Mouse (Mus musculus): ENCODE results near the gene Matk. TPM values are rescaled to one million over a fixed set of nuclear protein-coding genes. Genes with fewer than 3 reads are reported as not detected.
A peak's percentile ranks its signal among the peaks of the same experiment; 100 is the strongest.

Gene Matk
- polyA plus RNA-seq, 1 experiment from 2014 or later, result 2.6 TPM

GRCm38 (mm10) chr10:81286586-81286985, 33.9 kb downstream of the Matk start:
- no peaks in the 10 kb centered on the region for H3K36me3 ChIP-seq (ENCODE audit: control insufficient read depth, insufficient read depth, low read length)
- peaks cover 32% of the 10 kb centered on the region for H3K27me3 ChIP-seq (ENCODE audit: control insufficient read depth, insufficient read depth, low read length)
- no peak overlapping the region for H3K9ac ChIP-seq (ENCODE audit: low read length)
- no peak for DNase-seq (ENCODE audit: low spot score)
- H3K4me1 ChIP-seq (replicated peaks; ENCODE audit: control insufficient read depth, insufficient read depth, low read length), result peaks cover 5% of the 10 kb centered on the region; the same call in 1 of the 2 replicates
- no peak overlapping the region for H3K27ac ChIP-seq (ENCODE audit: low read depth, low read length)
- H3K4me3 ChIP-seq (ENCODE audit: low read depth, low read length), result no peak overlapping the region
- H3K9me3 ChIP-seq (ENCODE audit: control insufficient read depth, low read length), result no peaks in the 10 kb centered on the region
- ATAC-seq (replicated peaks; ENCODE audit: low FRiP score), result no peak
- 49% methylated on average over 6 of the region's 6 CpGs for WGBS
- no peak overlapping the region; the same call in 1 of the 2 replicates for H3K4me2 ChIP-seq (ENCODE audit: low read depth, low read length, severe bottlenecking)

GRCm38 (mm10) chr10:81287513-81288157, 34.9 kb downstream of the Matk start:
- Histone ChIP-seq H3K36me3 (ENCODE audit: control insufficient read depth, insufficient read depth, low read length) (no peaks in the 10 kb centered on the region), H3K9me3 (ENCODE audit: control insufficient read depth, low read length) (no peaks in the 10 kb centered on the region), H3K9ac (ENCODE audit: low read length) (no peak overlapping the region), H3K4me2 (ENCODE audit: low read depth, low read length, severe bottlenecking) (no peak overlapping the region), H3K27ac (ENCODE audit: low read depth, low read length) (no peak overlapping the region), H3K27me3 (ENCODE audit: control insufficient read depth, insufficient read depth, low read length) (peaks cover 32% of the 10 kb centered on the region), H3K4me3 (ENCODE audit: low read depth, low read length) (no peak overlapping the region), H3K4me1 (replicated peaks; ENCODE audit: control insufficient read depth, insufficient read depth, low read length) (peaks cover 5% of the 10 kb centered on the region; the same call in 1 of the 2 replicates)
- ATAC-seq (replicated peaks; ENCODE audit: low FRiP score) (no peak), DNase-seq (ENCODE audit: low spot score) (peak; percentile 79)
- WGBS, result 60% methylated on average over 8 of the region's 8 CpGs

- no peaks in the 10 kb centered on the region for H3K9me3 ChIP-seq (ENCODE audit: control insufficient read depth, low read length)
- no peaks in the 10 kb centered on the region for H3K36me3 ChIP-seq (ENCODE audit: control insufficient read depth, insufficient read depth, low read length)
- DNase-seq (ENCODE audit: low spot score), result no peak
- 34% methylated on average over 6 of the region's 6 CpGs for WGBS
- H3K4me2 ChIP-seq (ENCODE audit: low read depth, low read length, severe bottlenecking), result no peak overlapping the region
- H3K27ac ChIP-seq (ENCODE audit: low read depth, low read length), result no peak overlapping the region
- H3K4me1 ChIP-seq (replicated peaks; ENCODE audit: control insufficient read depth, insufficient read depth, low read length), result peaks cover 7% of the 10 kb centered on the region; the same call in 1 of the 2 replicates
- H3K27me3 ChIP-seq (ENCODE audit: control insufficient read depth, insufficient read depth, low read length), result peaks cover 31% of the 10 kb centered on the region
- H3K4me3 ChIP-seq (ENCODE audit: low read depth, low read length), result no peak overlapping the region
- no peak for ATAC-seq (replicated peaks; ENCODE audit: low FRiP score)
- no peak overlapping the region; the same call in 1 of the 2 replicates for H3K9ac ChIP-seq (ENCODE audit: low read length)
Measured at GRCm38 (mm10) chr10:81288601-81289000, 35.9 kb downstream of the Matk start.

- H3K4me1 ChIP-seq (replicated peaks; ENCODE audit: control insufficient read depth, insufficient read depth, low read length), result peaks cover 13% of the 10 kb centered on the region; the same call in 1 of the 2 replicates
Measured at GRCm38 (mm10) chr10:81289278-81289677, 36.5 kb downstream of the Matk start.

GRCm38 (mm10) chr10:81289811-81290210, 37.1 kb downstream of the Matk start:
- ATAC-seq (replicated peaks; ENCODE audit: low FRiP score) (no peak), DNase-seq (ENCODE audit: low spot score) (no peak)
- WGBS, result 62% methylated on average over 14 of the region's 14 CpGs
- peaks cover 26% of the 10 kb centered on the region for H3K27me3 ChIP-seq (ENCODE audit: control insufficient read depth, insufficient read depth, low read length)
- no peak overlapping the region for H3K27ac ChIP-seq (ENCODE audit: low read depth, low read length)
- H3K9ac ChIP-seq (ENCODE audit: low read length), result no peak overlapping the region
- H3K4me2 ChIP-seq (ENCODE audit: low read depth, low read length, severe bottlenecking), result no peak overlapping the region
- H3K4me1 ChIP-seq (replicated peaks; ENCODE audit: control insufficient read depth, insufficient read depth, low read length), result peaks cover 17% of the 10 kb centered on the region; the same call in 1 of the 2 replicates
- no peaks in the 10 kb centered on the region for H3K9me3 ChIP-seq (ENCODE audit: control insufficient read depth, low read length)
- no peaks in the 10 kb centered on the region for H3K36me3 ChIP-seq (ENCODE audit: control insufficient read depth, insufficient read depth, low read length)
- H3K4me3 ChIP-seq (ENCODE audit: low read depth, low read length), result no peak overlapping the region

More at GRCm38 (mm10) chr10:81289278-81289677, 36.5 kb downstream of the Matk start:
- H3K9me3 ChIP-seq (ENCODE audit: control insufficient read depth, low read length), result no peaks in the 10 kb centered on the region
- no peak overlapping the region for H3K27ac ChIP-seq (ENCODE audit: low read depth, low read length)
- H3K27me3 ChIP-seq (ENCODE audit: control insufficient read depth, insufficient read depth, low read length), result peaks cover 29% of the 10 kb centered on the region
- no peak overlapping the region for H3K9ac ChIP-seq (ENCODE audit: low read length)
- H3K36me3 ChIP-seq (ENCODE audit: control insufficient read depth, insufficient read depth, low read length), result no peaks in the 10 kb centered on the region
- H3K4me2 ChIP-seq (ENCODE audit: low read depth, low read length, severe bottlenecking), result no peak overlapping the region
- no peak overlapping the region for H3K4me3 ChIP-seq (ENCODE audit: low read depth, low read length)
- ATAC-seq (replicated peaks; ENCODE audit: low FRiP score) (no peak), DNase-seq (ENCODE audit: low spot score) (peak; percentile 82)
- whole genome bisulfite sequencing, result 6% methylated on average over 7 of the region's 7 CpGs

GRCm38 (mm10) chr10:81290698-81291460, 38.1 kb downstream of the Matk start:
- Histone ChIP-seq H3K36me3 (ENCODE audit: control insufficient read depth, insufficient read depth, low read length) (no peaks in the 10 kb centered on the region), H3K27ac (ENCODE audit: low read depth, low read length) (no peak overlapping the region), H3K9me3 (ENCODE audit: control insufficient read depth, low read length) (no peaks in the 10 kb centered on the region), H3K4me2 (ENCODE audit: low read depth, low read length, severe bottlenecking) (no peak overlapping the region), H3K27me3 (ENCODE audit: control insufficient read depth, insufficient read depth, low read length) (peaks cover 20% of the 10 kb centered on the region), H3K4me3 (ENCODE audit: low read depth, low read length) (no peak overlapping the region), H3K4me1 (replicated peaks; ENCODE audit: control insufficient read depth, insufficient read depth, low read length) (peaks cover 18% of the 10 kb centered on the region; the same call in 1 of the 2 replicates), H3K9ac (ENCODE audit: low read length) (no peak overlapping the region)
- ATAC-seq (replicated peaks; ENCODE audit: low FRiP score) (no peak), DNase-seq (ENCODE audit: low spot score) (no peak)
- 13% methylated on average over 24 of the region's 24 CpGs for WGBS

GRCm38 (mm10) chr10:81291511-81292104, 38.9 kb downstream of the Matk start, which contains the start of gene Tjp3:
Gene Tjp3, minus strand, starts transcription at chr10:81291581.
- 81% methylated on average over 9 of the region's 9 CpGs for WGBS
- Histone ChIP-seq H3K36me3 (ENCODE audit: control insufficient read depth, insufficient read depth, low read length) (no peaks in the 10 kb centered on the region), H3K4me2 (ENCODE audit: low read depth, low read length, severe bottlenecking) (no peak within 1 kb of the TSS), H3K9me3 (ENCODE audit: control insufficient read depth, low read length) (no peaks in the 10 kb centered on the region), H3K4me3 (ENCODE audit: low read depth, low read length) (peak within 1 kb of the TSS; percentile 82; the same call in 1 of the 2 replicates), H3K27ac (ENCODE audit: low read depth, low read length) (no peak within 1 kb of the TSS), H3K4me1 (replicated peaks; ENCODE audit: control insufficient read depth, insufficient read depth, low read length) (peaks cover 18% of the 10 kb centered on the region; the same call in 1 of the 2 replicates), H3K27me3 (ENCODE audit: control insufficient read depth, insufficient read depth, low read length) (peaks cover 20% of the 10 kb centered on the region), H3K9ac (ENCODE audit: low read length) (no peak within 1 kb of the TSS)
- DNase-seq (ENCODE audit: low spot score) (no peak), ATAC-seq (replicated peaks; ENCODE audit: low FRiP score) (no peak)

GRCm38 (mm10) chr10:81292554-81293333, 40.0 kb downstream of the Matk start, which contains the start of gene Pip5k1c:
Gene Pip5k1c, plus strand, starts transcription at chr10:81292963.
- no peaks in the 10 kb centered on the region for H3K36me3 ChIP-seq (ENCODE audit: control insufficient read depth, insufficient read depth, low read length)
- peaks cover 20% of the 10 kb centered on the region; the same call in 1 of the 2 replicates for H3K4me1 ChIP-seq (replicated peaks; ENCODE audit: control insufficient read depth, insufficient read depth, low read length)
- under 1% methylated on average over 80 of the region's 80 CpGs for WGBS
- peak within 1 kb of the TSS; percentile 90 for H3K9ac ChIP-seq (ENCODE audit: low read length)
- peak within 1 kb of the TSS; percentile 65; the same call in 1 of the 2 replicates for H3K27ac ChIP-seq (ENCODE audit: low read depth, low read length)
- DNase-seq (ENCODE audit: low spot score), result peak; percentile 100
- ATAC-seq (replicated peaks; ENCODE audit: low FRiP score), result peak; percentile 94
- peak within 1 kb of the TSS; percentile 82 for H3K4me3 ChIP-seq (ENCODE audit: low read depth, low read length)
- H3K27me3 ChIP-seq (ENCODE audit: control insufficient read depth, insufficient read depth, low read length), result peaks cover 20% of the 10 kb centered on the region
- H3K9me3 ChIP-seq (ENCODE audit: control insufficient read depth, low read length), result no peaks in the 10 kb centered on the region
- H3K4me2 ChIP-seq (ENCODE audit: low read depth, low read length, severe bottlenecking), result peak within 1 kb of the TSS; percentile 95
